Mouse (Mus musculus): ENCODE data around the gene Cdk19.
A peak's percentile ranks its signal among the peaks of the same experiment; 100 is the strongest.

Gene Cdk19

DNA sequence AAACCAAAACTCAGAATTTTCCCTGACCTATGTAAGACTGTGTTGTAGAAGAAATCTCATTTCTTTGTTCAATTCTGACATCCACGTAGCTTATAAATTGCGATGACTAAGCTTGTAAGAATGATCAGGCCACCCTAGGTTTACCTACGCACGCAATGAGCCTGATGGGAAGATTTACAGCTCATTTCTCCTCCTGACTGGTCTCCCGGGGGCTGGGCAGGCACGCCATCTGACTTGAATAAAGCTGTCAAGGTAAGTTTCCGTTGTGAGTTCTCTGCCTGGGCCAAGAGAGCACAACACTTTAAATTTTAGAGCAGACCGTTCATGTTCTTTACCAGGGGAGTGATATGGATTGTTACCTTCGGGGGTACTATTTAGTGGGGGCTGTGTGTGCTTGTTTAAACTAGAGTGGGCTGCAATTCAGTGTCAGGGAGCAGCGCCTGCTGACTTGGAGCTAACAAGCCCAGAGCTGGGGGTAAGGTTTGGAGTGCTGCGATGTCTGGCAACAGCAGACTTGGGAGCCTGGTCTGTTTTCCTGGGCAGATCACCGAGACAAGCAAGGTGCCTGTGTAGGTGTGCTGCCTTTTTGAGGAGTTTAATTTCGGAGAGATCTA, at the start of gene Cdk19:
Gene Cdk19 (plus strand): TSS at position 214 of the 614 bp plus-strand sequence.
- no peak for DNase-seq

DNA sequence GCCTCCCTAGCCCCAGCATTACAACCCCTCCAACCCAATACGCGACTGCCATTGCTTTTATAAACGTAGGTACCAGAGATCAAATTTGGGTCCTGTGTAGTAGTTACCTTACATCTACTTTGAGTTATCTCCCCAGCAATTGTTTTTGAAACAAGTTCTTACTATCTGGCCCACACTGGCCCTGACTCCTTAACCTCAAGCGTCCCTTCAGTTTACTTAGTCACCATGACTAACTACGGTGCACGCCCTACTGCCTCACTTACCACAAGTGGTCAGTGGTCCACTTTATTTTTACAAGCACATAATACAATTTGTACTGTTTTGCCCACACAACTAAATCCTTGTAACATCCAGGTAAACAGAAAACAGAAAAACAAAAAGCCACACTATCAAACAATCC, 46.7 kb upstream of the Cdk19 start:
- DNase-seq, result no peak

DNA sequence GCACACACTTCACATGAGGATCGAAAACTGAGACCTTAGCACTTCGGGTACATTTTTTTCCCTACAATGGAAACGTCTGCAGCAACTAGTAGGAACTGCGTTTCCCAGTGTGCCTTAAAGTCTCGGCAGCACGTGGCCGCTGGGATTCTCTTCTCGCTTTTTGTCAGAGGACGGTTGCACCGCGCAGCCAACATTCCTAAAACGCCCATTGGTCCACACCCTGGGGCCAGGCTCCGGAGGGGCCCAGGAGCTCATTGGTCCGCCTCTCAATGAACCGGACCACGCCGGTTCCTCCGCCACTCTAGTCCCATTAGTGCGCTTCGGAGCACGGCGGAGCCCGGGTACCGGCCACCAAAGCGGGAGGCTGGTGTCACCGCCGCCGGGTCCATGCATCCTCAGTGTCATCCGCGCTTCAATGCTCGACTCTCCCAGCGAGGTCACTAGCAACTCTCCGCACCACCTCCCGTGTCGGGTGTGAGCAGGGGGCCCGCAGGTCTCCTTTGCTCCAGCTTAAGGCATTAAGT, 38.7 kb upstream of the Cdk19 start:
- DNase-seq, result peak; percentile 68

DNA sequence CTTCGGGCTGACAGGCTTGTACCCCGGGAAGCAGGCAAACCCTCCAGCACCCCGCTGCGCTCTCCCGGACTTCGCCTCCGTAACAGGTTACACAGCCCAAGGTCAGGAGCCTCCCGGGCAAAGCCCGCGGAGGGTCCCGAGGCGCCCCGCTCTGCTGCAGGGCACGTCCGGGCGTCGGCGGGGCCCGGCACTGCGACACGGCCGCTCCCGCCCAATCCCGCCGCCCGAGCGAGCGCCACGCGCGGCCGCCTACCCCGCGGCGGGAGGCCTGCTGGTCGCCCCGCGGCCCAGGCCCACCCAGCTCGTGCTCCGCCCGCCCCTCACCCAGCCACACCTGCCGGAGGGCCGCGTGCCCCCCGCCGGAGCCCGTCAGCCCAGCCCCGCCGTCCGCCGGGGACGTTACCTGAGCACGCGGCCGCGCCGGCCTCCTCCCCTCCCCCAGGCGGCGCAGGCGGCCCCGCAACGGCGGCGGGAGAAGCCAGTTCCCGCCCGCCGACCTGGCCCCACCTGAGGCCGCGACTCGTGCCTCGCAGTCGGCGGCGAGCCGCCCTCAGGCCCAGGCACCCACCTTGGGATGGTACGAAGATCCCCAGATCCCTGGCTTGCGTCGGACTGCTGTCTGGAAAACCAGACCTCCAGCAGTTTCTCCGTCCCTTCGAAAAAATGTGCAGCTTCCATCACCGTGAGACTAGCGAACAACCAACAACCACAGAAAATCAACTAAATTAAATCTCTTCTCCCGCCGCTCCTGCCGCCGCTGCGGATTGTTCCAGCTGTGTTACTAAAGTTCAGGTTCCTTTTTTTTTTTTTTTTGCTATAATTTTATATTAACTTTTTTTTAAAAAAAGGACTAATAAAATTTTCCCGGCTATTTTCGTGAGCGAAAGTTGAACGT, 37.9 kb upstream of the Cdk19 start:
- DNase-seq, result peak; percentile 78

DNA sequence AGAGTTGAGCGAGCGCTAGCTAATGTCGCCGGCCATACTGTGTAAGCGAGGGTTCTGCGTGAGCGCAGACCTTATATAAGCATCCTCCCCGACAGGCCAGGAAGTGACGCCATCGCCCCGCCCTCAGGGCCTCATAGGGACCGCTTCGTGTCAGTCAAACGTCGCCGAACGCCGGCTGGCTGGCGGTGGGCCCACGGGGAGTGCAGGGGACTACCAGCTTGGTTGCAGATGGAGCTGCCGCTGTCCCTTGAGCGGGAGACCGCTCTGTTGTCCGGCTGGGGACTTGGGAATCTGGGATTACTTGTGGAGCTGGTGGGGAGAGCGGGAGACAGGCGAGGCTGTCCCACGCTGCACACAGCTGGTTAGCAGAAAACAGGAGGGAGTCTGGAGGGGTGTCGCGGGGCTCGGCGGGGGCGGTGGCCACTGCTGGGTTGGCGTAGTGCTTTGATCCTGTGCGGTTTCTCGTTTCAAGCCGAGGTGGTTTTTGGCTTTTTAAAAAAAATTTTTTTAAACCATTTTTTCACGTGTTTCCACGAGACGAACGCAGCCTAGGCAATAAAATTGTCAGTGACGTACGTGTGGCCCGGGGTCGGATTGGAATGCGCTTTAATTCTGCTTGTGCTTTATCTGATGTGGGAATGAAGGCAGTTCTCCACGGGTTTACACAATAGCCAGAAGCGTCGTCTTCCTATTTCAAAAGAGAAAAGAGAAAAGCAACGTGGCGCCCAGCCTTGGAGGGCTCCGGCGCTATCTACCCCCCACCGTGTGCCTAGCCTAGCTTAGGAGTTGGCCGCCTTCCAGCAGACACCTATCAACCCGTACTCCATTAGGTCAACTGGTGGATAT, 37.0 kb upstream of the Cdk19 start, which contains the start of gene Amd1:
Gene Amd1 (minus strand): TSS at position 47 of the 846 bp plus-strand sequence.
- DNase-seq, result peak; percentile 100

DNA sequence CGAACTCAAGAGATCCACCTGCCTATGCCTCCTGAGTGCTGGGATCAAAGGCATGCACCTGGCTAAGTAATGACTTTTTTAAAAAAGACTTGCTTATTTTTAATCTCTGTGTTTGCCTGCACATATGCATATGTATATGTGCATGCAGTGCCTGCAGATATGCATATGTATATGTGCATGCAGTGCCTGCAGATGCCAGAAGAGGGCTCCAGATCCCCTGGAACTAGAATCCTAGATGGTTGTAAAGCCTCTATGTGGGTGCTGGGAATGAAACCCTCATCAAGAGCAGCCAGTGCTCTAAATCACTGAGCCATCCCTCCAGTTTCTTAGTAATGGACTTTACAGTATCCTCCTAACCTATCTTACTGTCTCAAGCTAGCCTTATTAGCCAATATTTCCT, 33.4 kb upstream of the Cdk19 start:
- DNase-seq, result peak; percentile 42

DNA sequence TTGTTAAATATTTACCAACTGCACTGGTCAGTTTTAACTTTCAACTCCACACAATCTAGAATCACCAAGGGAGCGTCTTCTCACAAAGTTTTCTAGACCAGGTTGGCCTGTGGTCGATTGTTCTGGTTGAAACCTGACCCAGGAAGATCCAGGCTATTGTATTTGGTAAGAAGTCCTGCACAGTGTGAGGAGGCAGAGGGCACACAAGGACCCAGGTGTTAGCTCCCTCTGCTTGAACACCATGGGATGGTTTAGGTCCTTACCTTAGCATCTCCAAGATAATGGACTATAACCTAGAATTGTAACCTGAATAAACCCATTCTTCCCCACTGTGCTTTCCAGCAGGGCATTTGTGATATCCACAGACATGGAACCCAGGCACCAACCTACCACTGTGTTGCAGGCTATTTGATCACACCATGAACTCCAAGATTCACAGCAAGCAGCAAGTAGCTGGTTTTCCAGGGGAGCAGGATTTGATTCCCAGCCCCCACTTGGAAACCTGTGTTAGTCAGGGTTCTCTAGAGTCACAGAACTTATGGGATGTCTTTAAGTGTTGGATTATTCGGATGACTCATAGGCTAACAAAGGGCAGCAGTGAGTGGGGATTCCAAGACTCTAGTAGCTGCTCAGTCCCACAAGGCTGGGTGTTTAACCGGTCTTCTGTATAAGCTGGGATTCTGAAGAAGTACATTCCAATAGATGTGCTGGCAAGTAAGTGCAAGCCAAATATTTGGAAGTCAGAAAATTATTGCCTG, 31.4 kb upstream of the Cdk19 start:
- DNase-seq, result no peak

DNA sequence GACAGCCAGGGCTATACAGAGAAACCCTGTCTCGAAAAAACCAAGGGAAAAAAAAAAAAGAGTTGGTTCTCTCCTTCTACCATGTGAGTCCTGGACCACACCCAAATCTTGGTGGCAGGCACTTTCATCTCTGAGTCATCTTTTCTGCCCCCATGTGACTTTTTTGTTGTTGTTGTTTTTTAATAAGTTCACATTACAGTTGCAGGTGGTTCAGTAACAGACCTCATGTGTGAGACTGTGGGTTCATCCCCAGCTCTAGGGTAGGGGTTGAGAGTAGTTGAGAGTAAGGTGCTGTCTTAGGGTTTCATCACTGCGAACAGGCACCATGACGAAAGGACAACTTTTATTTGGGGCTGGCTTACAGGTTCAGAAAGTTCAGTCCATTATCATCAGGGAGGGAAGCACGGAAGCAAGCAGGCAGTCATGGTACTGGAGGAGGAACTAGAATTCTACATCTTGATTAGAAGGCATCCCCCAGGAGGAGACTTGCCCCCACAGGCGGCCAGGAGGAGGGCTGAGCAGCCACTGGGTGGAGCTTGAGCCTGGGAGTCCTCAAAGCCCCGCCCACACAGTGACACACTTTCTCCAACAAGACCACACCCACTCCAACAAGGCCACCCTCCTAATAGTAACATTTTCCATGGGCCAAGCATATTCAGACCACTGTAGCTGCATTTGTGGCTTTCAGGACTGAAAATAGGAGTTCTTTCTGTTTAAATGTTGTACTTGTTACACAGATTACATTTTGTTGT, 29.3 kb upstream of the Cdk19 start:
- peak; percentile 44 for DNase-seq

DNA sequence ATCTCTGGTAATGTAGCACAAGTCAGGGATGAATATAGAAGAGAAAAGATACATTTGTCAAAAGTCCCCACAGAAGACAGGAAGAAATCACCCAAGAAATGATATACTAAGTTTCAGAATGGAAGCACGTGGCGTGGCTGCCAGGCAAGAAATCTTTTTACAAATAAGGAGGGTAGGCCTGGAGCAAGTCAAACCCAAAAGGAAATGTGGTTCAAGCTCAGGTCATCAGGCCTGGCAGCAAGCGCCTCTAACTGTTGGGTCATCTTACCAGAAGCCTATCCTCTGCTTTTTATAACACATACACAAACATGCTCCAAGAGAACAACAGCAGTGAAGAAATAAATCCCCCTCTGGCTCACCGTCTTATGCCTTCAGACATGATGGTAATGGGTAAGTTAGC, 26.6 kb upstream of the Cdk19 start:
- DNase-seq, result no peak

DNA sequence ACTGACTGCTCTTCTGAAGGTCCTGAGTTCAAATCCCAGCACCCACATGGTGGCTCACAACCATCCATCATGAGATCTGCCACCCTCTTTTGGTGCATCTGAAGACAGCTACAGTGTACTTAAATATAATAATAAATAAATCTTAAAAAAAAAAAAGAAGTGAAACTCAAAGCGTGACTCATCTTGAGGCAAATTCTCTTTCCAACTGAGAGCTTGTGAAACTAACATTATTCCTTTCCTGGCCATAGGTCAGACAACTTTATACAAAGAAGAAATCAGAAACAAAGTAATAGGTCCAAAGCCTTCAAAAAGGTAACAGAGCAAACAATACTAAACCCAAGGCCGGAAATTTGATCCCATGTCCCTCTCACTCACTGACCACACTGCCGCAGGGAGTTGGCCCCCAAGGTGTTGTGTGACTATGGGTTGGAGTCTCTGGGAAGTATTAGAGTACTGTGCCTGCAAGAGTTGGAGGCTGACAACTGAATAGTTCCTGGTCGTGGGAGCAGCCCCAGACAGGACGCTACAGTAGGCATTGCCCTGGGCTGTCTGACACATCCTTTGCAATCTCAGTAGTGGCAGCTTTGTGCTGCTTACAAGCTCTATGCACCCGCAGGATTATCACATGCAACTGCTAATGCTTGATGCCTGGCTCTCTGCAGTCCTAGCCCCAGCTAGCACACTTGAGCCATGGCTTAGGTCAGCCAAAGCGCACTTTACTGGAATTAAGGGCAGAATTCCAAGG, 22.4 kb upstream of the Cdk19 start:
- no peak for DNase-seq

DNA sequence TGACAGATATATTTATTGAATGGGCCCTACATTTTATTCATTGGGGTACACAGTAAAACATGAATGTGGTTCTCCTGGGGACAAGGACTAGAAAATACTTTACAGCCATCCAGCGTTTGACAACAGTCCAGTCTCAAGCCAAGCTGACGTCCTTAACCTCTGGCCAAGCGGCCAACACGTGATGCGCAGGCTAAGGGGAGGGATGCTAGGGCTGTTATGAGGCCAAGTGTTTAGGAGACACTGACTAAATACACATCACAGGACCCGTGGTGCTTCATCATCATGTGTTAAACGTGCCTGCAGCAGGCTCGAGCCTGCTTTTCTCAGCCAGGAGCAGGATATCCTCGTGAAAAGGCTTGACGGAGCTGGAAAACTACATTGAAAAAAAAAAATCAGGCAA, 19.1 kb upstream of the Cdk19 start:
- DNase-seq, result no peak

DNA sequence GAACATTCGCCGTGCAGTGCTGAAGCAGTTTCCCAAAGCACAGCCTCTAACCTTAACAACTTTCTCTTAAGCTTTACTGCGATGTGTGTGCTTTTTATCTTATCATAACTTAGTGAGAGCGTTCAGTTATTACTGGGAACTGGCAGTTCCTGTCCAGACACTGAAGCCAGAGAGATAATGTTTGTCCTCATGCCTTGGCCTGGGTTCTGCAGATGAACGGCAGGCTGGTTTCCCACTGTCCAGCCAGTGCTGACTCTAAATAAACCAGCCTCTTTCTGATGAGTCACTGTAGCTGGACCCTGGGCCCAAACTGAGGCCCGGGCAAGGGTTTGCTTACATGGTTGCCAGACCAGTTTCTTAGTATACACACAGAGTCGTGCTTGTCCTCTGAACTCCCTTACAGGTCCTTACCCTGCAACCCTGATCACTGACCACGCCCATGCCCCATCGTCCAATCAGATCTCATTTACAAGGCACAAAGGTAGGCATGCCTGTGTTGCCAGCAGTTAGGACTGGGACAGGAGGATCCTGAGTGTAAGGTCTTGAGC, 11.3 kb upstream of the Cdk19 start:
- DNase-seq, result no peak

DNA sequence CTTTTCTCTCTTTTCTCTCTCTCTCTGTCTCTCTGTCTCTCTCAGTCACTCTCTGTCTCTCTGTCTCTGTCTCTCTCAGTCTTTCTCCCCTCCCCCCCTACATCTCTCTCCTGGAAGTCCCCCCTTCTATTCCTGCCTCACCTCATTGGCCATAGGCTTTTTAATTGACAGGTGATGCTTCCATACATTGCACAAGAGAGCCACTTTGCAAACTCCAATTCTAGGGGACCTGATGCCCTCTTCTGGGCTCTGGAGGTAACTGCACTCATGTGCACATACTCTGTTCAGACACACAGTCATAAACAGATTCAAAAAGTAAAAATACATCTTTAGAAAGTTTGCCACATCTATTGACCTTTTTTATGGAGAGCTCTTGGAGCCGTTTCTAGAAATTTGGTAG, 9.1 kb upstream of the Cdk19 start:
- no peak for DNase-seq

DNA sequence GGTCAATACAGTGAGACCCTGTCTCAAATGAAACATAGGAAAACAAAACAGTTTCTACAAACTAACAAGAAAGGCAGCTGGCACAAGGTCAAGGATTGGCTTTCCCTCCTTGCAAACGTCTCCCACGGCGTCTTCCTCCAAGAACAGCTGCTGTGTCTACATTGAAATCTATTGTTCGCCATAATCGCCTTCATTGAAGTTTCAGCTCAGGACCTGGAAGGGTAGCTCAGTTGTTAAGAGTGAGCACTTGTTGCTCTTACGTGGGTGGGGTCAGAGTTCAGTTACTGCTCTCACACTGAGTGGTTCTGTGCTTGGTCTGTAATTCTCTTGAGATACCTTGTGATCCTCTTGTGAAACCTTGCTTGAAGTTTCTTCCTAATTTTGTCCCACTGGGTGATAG, 6.5 kb upstream of the Cdk19 start:
- no peak for DNase-seq

DNA sequence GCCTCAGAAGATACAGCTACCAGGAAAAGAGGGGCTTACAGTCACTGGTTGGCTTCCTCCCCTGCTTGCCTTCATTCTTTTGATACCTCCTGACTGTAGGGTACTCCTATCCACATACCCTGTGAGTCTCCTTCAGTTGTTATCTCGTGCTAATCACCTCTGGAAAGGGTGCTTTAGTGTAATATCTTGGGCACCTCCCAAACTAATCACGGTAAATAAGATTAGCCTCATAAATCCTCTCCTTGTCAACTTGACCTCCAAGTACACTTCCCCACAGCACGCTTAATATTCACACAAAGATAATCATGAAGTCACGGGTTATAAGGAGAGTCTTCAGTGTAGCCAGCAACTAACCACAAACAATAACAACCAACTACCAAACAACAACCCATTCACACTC, 2.7 kb downstream of the Cdk19 start:
- no peak for DNase-seq

DNA sequence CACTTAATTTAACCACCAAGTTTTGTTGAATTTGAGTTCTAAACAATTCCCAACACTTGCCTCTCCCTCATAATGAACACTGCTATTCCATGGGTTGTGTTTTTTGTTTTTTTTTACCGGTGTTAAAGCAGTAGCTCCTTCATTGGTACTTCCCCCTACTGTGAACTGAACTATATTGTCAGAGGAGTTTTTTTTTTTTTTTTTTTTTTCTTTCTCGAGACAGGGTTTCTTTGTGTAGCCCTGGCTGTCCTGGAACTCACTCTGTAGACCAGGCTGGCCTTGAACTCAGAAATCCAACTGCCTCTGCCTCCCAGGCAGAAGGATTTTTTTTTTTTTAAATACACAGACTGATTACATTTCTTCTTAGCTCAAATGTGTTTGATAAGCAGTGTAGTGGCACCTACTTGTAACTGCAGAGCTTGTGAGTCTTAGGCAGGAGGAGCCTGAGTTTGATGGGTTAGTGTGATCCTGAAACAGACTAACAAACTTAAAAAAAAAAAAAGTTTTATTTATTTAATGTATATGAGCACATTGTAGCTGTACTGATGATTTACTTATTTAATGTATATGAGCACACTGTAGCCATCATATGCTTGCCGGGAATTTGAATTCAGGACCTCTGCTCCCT, 7.5 kb downstream of the Cdk19 start:
- DNase-seq, result no peak

DNA sequence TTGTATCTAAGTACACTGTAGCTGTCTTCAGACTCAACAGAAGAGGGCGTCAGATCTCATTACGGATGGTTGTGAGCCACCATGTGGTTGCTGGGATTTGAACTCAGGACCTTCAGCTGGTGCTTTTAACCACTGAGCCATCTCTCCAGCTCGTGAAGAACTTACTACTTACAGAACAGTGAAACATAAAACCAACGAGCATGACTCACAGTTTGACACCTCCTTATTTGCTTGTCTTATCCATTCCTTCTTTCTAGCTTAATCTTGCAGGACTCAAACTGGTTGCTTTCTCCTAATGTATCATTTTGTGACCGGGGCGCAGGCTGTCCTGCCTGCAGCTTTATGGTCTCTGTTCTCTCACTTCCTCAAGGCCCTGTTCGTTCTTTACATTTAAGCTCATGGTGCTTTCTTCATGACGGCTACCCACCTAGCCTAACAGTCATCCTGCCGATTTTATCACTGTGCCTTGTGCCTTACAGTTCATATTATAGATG, 8.1 kb downstream of the Cdk19 start:
- DNase-seq, result peak; percentile 24

DNA sequence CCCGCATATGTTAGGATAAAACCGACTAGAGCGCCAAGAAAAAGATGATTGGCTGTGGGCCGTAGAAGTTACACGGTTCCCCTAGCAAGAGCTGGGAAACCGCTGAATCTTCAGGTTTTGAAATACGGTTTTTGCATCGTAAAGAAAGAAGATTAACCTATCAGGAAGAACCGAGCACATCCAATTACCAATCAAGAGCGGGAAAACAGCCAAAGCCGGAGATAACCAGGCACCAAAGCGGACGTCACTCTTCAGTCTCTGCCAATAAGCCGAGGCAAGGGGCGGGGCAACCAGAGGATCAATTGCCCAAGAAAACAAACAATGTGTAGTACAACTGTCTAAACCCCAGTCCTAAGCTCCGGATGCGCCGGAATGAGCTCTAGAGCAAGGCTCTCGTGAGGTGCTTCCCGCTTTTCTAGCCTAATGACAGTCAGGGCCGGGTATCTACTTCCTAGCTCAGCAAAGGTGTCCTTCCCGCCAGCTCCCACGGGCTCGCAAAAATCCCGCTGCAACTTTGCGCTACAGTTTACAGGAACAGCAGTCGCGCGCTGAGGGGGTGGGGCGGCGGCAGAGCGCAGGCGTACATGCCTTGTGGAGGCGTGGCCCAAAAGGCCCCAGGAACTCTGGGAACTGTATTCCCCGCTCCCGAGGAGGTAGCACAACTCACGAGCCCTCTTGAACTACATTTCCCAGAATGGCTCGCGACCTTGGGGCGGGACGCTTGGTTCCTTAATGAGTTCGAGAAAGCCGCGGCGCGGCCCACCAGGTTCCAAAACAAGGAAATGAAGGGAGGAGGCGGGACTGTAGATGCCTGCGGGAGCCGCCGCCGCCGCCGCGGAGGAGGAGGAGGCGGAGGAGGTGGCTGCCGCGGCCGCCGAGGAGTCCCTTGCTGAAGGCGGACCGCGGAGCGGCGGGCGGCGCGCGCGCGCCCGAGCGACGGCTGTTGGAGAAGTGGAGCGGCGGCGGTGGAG, 9.5 kb downstream of the Cdk19 start:
- peak; percentile 97 for DNase-seq

All from thymus, postnatal 4 days (tissue).